Mouse (Mus musculus): ENCODE results near the gene Gm20532.

DNA sequence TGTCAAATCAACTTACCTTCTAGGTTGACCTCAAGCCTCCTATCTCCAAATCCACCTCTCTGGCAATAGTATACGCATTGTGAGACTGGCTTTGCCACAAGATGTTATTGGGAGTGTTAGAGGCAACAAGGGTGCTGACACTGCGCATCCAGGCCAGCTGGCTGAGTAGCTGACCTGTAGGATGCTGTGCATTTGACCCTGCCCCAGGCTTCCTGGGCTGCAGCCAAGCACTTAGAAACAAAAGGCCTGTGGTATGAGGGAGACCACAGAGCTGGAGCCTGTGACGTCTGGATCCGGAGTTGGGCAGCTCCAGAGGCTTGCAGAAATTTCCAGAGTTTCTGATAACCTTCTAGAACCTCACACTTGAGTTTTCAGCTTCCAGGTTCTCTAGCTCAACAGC lies 43.3 kb upstream of the Gm20532 start:
- TF ChIP-seq GATA1 (IDR thresholded peaks at IDR 0.05; ENCODE audit: borderline replicate concordance, low read length) (no peak), FLI1 (IDR thresholded peaks at IDR 0.05; ENCODE audit: low read length) (no peak)

Measured in megakaryocyte, embryonic 14.5 days (primary cell).